Mouse (Mus musculus): ENCODE results near the gene Fam241a.

Fam241a gene

DNA sequence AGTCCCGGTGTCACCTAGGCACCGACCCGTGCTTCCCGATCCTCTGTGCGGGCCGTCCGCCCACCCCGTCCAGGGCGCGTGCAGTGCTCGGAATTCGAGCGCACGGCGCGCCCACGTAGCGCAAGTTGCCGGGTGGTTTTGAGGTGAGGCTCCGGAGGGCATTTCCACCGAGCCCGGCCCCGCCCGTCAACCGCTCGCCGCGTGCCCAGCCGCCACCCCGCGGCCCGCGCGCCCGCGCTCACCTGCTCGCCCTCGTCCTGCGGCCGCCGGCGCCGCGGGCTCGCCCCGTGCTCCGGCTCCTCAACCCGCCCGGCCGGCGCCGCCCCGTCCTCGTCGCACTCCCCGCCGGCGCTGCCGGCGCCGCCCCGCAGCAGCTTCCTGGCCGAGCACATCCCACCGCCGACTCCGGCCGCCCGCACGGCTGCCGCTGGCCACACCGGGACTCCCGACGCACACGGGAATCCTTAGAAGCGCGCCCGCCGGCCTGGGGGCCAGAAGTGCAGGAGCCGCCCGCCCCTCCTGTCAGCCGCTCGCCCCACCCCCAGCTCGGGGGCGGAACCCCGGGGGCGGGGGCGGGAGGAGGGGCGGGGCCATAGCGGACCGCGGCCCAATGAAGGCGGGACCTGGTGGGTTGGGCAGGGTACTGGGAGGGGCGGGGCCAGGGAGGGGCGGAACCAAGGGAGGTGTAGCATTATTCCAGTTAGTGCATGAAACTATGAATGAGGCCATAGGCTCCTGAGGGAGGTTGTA, at the start of gene Fam241a:
TSS of gene Fam241a (minus strand) at position 533 of the 750 bp plus-strand sequence.
- in situ Hi-C loops (cut with MboI, MseI): no loop called here

DNA sequence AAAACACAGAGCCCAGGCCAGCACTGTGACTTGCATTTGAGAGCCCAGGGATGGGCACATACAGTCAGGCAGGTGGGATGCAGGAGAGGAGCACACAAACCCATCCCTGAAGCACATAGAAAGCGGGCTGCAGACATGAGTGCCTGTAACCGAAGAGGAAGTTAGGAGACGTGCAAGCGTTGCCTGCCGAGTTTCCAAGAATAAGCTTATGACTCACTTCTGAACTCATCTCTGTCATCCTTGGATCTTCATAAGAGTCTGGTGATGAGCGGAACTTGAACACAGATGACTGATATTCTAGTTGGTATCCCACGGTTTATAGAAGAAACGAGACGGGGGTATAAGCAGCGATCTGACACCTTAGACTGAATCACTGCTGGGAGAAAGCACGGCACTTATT, 36.3 kb upstream of the Fam241a start:
- in situ Hi-C loops (cut with MboI, MseI): no loop called here

DNA sequence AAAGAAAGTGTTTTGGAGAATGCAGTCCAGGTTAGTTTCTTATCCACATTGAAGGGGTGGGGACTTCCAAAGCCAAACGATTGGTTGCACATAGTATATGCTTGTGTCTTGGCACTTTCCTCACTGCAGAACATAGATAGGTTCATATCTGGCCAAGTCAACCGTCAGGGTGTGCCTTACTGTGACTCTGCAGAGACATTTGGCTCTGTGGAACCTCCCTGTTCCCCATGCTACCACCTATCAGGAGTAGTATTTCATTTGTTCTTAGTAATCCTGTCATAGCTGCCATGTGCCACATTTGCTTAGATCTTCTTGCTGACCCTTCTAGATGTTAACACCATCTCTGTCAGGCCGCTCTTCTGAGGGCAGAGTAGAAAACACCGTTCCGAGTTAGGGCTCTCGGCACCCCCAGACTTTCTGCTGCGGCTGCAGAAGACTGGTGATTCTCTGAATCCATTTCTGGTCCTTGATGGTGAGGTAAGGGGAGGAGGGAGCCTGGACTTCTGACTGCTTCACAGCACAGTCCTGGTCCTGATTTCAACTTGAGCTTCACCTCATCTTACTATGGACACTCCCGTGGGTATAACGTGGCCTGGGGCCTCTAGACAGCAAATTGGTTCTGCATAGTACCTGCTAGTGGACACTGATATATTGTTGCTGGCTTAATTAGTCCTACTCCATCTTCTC, 34.3 kb upstream of the Fam241a start:
- in situ Hi-C loops (cut with MboI, MseI): no loop called here

DNA sequence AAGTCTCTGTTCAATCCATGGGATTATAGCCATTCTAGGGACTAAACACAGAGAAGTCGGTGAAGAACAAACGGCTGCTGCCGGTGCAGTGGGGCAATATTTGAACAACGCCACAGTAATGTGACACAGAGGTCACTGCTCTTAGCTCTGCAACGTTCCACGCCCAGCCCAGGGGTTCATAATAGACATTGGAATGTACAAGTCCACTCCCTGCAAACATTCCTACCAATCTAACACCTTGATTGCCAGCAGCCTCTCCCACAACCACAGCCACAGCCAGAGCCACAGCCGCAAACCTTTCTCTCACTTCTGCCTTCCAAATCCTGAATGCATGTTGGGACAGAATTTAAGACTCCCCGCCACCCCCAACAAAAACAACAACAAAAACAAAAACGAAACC, 33.8 kb upstream of the Fam241a start:
- in situ Hi-C loops (cut with MboI, MseI): no loop called here

DNA sequence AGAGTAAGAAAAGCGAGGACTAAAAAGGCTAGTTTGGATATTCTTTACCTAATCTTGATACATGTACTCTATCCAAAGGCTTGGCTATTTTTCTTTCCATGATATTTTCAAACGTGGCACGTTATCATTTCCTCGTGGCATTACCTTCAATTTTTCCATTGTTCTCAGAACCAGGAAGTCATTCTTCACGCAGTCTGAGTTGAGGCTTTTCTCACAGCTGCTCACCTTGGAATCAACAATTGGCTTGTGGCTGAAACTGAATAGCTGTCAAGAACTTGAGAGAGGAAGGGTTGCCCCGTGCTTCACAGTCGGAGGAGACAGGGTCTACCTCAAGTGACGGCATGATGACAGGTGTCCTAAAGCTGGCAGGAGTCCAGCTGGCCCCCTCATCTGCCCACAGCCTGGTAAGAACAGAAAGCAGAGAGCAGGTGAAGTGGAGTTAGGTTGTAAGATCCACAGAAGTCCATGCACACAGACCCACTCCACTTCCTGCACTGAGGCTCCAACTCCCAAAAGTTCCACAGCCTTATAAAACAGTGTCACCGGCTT, 30.6 kb upstream of the Fam241a start:
- in situ Hi-C loops (cut with MboI, MseI): no loop called here

DNA sequence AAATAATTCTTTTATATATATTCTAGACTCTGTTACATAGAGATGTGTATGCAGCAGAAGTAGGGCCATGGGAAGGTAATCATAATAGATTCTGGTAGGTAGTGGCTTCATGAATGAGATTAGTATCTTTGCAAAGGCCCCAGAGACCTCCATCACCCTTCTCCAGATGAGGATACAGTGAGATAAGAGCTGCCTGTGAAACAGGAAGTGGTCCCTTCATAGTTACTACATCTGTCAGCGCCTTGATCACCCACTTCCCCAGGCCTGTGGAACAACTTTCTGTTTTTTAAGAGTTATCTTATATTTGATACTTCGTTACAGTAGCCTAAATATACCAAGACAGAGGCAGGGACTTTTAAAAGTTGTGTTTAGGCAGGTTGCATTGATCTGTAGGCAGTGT, 28.3 kb upstream of the Fam241a start:
- in situ Hi-C loops (cut with MboI, MseI): no loop called here

DNA sequence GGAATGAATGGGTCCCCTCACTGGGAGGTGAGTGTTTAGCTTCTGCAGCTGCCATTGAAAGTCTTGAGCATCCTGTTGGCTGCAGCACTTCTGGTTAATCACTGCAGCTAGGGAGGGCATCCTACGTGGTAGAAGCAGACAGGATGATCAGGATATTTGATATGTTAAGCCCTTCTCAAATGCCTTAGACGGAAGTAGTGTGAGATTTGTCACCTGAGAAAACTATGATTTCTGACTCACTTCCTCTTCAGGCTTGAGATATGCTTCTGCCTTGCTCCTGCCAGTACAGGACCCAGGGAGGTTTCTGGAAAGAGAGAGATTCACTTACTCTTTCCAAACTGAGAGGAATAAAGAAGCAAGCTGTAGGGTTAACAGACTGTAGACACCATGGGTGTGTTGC, 27.1 kb upstream of the Fam241a start:
- in situ Hi-C loops (cut with MboI, MseI): no loop called here

DNA sequence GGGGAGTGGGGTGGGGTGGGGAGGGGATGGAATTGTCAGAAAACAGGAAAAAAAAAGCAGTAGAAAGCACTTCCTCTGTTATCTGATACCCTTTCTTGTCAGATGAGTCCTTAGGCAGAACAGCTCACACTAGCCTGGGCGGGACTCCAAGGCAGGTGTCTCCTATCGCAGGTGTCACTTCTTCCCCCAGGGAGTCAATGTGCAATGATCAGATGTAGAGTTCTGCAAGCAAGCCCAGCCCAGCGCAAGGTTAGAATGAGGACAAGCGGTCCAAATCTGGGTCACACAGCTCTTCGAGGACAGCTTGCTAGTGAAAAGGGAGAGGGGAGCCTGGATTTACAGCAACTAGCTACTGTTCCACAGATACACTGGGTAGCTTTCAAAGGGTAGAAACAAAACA, 26.0 kb upstream of the Fam241a start:
- in situ Hi-C loops (cut with MboI, MseI): no loop called here

DNA sequence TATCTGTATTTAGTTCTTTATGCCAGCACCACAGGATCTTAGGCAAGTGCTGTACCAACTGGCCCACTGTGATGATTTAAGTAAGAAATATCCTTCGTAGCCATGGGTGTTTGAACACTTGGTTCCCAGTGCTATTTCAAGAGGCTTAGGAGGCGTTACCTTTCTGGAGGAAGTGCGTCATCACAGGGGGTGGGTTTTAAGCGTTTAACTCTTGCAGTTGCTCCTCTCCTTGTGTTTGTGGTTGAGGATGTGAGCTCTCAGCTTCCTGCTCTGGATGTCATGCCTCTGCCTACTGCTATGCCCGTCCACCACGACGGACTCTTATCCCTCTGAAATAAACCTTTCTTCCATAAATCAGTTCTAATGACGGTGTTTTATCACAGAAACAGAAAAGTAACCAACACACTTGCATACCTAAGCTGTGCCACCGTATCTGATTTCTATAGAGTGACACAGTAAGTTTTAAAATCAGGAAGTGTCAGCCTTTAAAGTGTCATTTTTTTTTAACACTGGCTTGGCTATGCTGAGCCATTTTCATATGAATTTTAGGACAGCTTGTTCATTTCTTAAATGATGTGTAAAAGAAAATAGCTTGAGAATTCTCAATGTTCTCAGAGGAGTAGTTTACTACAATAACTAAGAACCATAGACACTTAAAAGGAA, 22.0 kb upstream of the Fam241a start:
- in situ Hi-C loops (cut with MboI, MseI): no loop called here

DNA sequence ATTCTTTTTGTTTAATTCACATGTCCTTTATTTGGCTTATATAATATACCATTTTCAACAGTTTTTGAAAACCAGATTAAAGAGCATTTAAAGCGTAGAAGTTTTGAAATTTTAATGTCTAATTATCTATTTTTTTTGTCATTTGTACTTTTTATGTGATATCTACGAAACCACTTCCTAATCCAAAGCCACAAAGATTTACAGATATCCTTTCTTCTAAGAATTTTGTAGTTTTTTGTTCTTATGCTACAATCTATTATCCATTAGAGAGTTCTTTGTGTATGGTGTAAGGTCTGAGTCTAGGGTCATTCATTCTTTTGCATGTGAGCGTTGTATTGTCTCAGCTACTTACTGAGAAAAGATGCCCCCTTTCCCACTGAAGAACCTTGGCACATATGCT, 21.4 kb upstream of the Fam241a start:
- in situ Hi-C loops (cut with MboI, MseI): no loop called here

- in situ Hi-C loops (cut with MboI, MseI): no loop called here
These were observed 19.7 kb upstream of the Fam241a start for GRCm38 (mm10) chr3:127915656-127916334.

- in situ Hi-C loops (cut with MboI, MseI): no loop called here
These were observed 18.0 kb upstream of the Fam241a start for GRCm38 (mm10) chr3:127913885-127914709.

- in situ Hi-C loops (cut with MboI, MseI): no loop called here
These were observed 13.8 kb upstream of the Fam241a start for GRCm38 (mm10) chr3:127909941-127910340.

- in situ Hi-C loops (cut with MboI, MseI): loop anchor here (5.0 kb wide), 1 partner anchor 58 kb away; the partner anchor contains the start of gene Ap1ar
These were observed 944 bp downstream of the Fam241a start for GRCm38 (mm10) chr3:127894981-127895779.

- in situ Hi-C loops (cut with MboI, MseI): loop anchor here (5.0 kb wide), 1 partner anchor 57 kb away; the partner anchor contains the start of gene Ap1ar
These were observed 2.2 kb downstream of the Fam241a start for GRCm38 (mm10) chr3:127893902-127894301.

DNA sequence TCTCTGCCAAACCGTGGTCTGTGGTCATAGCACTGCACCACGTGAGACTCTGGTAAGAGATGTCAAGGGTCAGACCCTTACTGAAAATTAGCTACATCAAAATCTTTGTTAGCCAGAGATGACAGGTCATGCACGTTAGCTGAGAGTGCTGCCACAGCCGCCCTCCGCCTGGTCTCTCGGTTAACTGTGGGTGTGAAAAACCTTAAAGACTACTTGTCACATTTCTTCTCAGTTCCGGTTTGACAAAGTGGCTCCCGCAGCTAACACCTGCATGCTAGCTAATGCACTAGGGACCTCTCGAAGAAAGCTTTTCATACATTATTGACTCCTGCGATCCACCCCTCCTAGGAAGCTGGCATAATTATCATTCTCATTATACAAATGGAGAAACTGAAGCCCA, 4.2 kb downstream of the Fam241a start:
- in situ Hi-C loops (cut with MboI, MseI): loop anchor here (5.0 kb wide), 1 partner anchor 55 kb away; the partner anchor contains the start of gene Ap1ar

DNA sequence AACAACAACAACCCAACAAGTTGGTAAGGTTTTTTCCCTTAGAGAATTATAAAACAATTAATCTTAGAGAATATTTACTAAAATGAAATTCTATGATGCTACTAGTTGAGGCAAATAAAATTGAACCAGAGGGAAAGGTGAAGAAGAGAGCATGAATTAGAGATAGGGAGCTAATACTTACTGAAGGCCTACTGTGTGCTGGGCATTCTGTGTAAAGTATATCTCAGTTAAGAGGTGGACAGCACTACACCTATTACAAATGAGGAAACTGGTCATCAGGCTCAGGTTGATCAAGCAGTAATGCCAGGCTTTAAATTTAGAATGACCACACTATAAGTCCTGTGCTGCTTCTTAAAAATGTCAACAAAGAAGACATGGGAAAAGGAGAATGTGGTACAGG, 6.1 kb downstream of the Fam241a start:
- in situ Hi-C loops (cut with MboI, MseI): loop anchor here (5.0 kb wide), 1 partner anchor 53 kb away; the partner anchor contains the start of gene Ap1ar

GRCm38 (mm10) chr3:127889570-127889969, 6.6 kb downstream of the Fam241a start:
- in situ Hi-C loops (cut with MboI, MseI): no loop called here

DNA sequence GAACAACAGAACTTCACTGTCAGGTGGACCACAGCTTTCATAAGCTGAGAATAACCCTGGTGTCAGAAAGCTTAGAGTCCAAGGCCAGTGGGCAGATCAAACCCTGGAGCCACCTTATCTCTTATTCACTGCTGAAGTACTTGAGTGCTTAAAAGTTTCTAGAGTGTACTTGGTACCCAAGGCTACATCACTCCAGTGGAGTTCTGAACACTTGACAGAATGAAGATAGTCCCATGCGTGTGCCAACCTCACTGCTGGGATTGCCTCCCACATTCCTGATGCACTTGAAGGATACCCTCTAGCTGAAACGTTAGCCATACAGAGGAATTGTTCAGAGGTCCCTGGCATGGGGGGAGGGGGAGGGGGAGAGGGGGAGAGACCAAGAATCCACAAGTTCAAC, 14.4 kb downstream of the Fam241a start:
- in situ Hi-C loops (cut with MboI, MseI): no loop called here

GRCm38 (mm10) chr3:127879968-127880367, 16.2 kb downstream of the Fam241a start:
- in situ Hi-C loops (cut with MboI, MseI): no loop called here
